Mouse (Mus musculus) MEL (cell line): ENCODE data around the gene Serpina3j. TPM values are rescaled to one million over a fixed set of nuclear protein-coding genes. Genes with fewer than 3 reads are reported as not detected.

ENCODE experiments used
- DNase-seq: peaks from one replicate; pipeline ENCODE4 v3.0.0; 2011; ENCODE audit warnings: low read depth, low spot score
- H3K27ac ChIP-seq: 2 replicates; pipeline ENCODE4 v1.5.1; 2012; ENCODE audit warnings: low read depth, mild to moderate bottlenecking, control low read depth, low read length, moderate library complexity; ENCODE audit not compliant: control insufficient read depth
- H3K27me3 ChIP-seq, 2 experiments: fragments of 150-350 bp in 1 of 2; sonication (generic) in 1 of 2; 2 replicates each; pipeline ENCODE4 v1.6.1; 2012; ENCODE audit warnings: low read length in 2 of 2, mild to moderate bottlenecking in 2 of 2, improper control_type of control experiment in 1 of 2, moderate library complexity in 1 of 2; ENCODE audit not compliant: insufficient read depth in 2 of 2, control insufficient read depth in 1 of 2
- H3K36me3 ChIP-seq, 2 experiments: 2 replicates each; pipeline ENCODE4 v1.6.1; 2012 to 2014; ENCODE audit warnings: low read length in 2 of 2, improper control_type of control experiment in 1 of 2, inconsistent platforms in 1 of 2, mild to moderate bottlenecking in 1 of 2; ENCODE audit not compliant: insufficient read depth in 2 of 2, control insufficient read depth in 1 of 2
- H3K4me1 ChIP-seq, 2 experiments: fragments of 150-350 bp in 1 of 2; sonication (generic) in 1 of 2; 2 replicates each; pipeline ENCODE4 v1.6.1; 2012; ENCODE audit warnings: low read length in 2 of 2, improper control_type of control experiment in 1 of 2, mild to moderate bottlenecking in 1 of 2; ENCODE audit not compliant: insufficient read depth in 2 of 2, control insufficient read depth in 1 of 2
- H3K4me3 ChIP-seq, 2 experiments: fragments of 150-350 bp in 1 of 2; sonication (generic) in 1 of 2; 2 replicates each; pipeline ENCODE4 v1.5.1; 2012; ENCODE audit warnings: low read depth in 2 of 2, low read length in 2 of 2, mild to moderate bottlenecking in 2 of 2, moderate library complexity in 2 of 2, control low read depth in 1 of 2, improper control_type of control experiment in 1 of 2; ENCODE audit not compliant: control insufficient read depth in 1 of 2, insufficient read depth in 1 of 2
- H3K79me2 ChIP-seq: 2 replicates; pipeline ENCODE4 v1.6.1; 2012; ENCODE audit warnings: mild to moderate bottlenecking, low read length, moderate library complexity; ENCODE audit not compliant: control insufficient read depth, poor library complexity, insufficient read depth
- H3K9ac ChIP-seq: 2 replicates; pipeline ENCODE4 v1.6.1; 2012; ENCODE audit warnings: low read depth, mild to moderate bottlenecking, control low read depth, low read length, moderate library complexity; ENCODE audit not compliant: control insufficient read depth, poor library complexity, severe bottlenecking
- H3K9me3 ChIP-seq: fragments of 150-350 bp; sonication (generic); replicated peaks from 2 replicates; pipeline ENCODE4 v1.6.1; 2012; ENCODE audit warnings: mild to moderate bottlenecking, low read length, improper control_type of control experiment, moderate library complexity; ENCODE audit not compliant: insufficient read depth
- CHD2 ChIP-seq: IDR thresholded peaks from 2 replicates; pipeline ENCODE4 v1.6.1; 2011; ENCODE audit warnings: low read length, improper control_type of control experiment
- EP300 ChIP-seq, 2 experiments: IDR thresholded peaks; 2 replicates each; pipeline ENCODE4 v1.6.1; 2011; ENCODE audit warnings: improper control_type of control experiment in 2 of 2, low read length in 2 of 2, low read depth in 1 of 2, mild to moderate bottlenecking in 1 of 2
- ETS1 ChIP-seq: IDR thresholded peaks from 2 replicates; pipeline ENCODE4 v1.6.1; 2012; ENCODE audit warnings: low read depth, mild to moderate bottlenecking, inconsistent platforms, low read length, improper control_type of control experiment, moderate library complexity
- GABPA ChIP-seq: IDR thresholded peaks from 2 replicates; pipeline ENCODE4 v1.6.1; 2012; ENCODE audit warnings: low read depth, mild to moderate bottlenecking, inconsistent platforms, low read length, improper control_type of control experiment, moderate library complexity
- GATA1 ChIP-seq: IDR thresholded peaks from 2 replicates; pipeline ENCODE4 v1.6.1; 2011; ENCODE audit warnings: low read depth, low read length, improper control_type of control experiment
- MAFK ChIP-seq: IDR thresholded peaks from 2 replicates; pipeline ENCODE4 v1.6.1; 2011; ENCODE audit warnings: low read depth, mild to moderate bottlenecking, low read length, improper control_type of control experiment, borderline replicate concordance
- MAX ChIP-seq: IDR thresholded peaks from 2 replicates; pipeline ENCODE4 v1.6.1; 2011; ENCODE audit warnings: low read length, improper control_type of control experiment
- MAZ ChIP-seq: IDR thresholded peaks from 2 replicates; pipeline ENCODE4 v1.6.1; 2012; ENCODE audit warnings: low read depth, mild to moderate bottlenecking, inconsistent platforms, low read length, improper control_type of control experiment
- MEF2A ChIP-seq: IDR thresholded peaks from 2 replicates; pipeline ENCODE4 v1.6.1; 2014; ENCODE audit warnings: low read depth, mild to moderate bottlenecking, inconsistent platforms, low read length, improper control_type of control experiment; ENCODE audit not compliant: poor library complexity, insufficient replicate concordance, severe bottlenecking; ENCODE audit errors: extremely low read depth
- MYC ChIP-seq: IDR thresholded peaks from 2 replicates; pipeline ENCODE4 v1.6.1; 2011; ENCODE audit warnings: low read depth, mild to moderate bottlenecking, low read length, improper control_type of control experiment, moderate library complexity
- NELFE ChIP-seq: IDR thresholded peaks from 2 replicates; pipeline ENCODE4 v1.6.1; 2011; ENCODE audit warnings: low read depth, low read length, improper control_type of control experiment
- NRF1 ChIP-seq: IDR thresholded peaks from 2 replicates; pipeline ENCODE4 v1.6.1; 2014; ENCODE audit warnings: low read depth, mild to moderate bottlenecking, inconsistent platforms, low read length, improper control_type of control experiment, moderate library complexity; ENCODE audit not compliant: poor library complexity, insufficient read depth, severe bottlenecking
- POLR2AphosphoS2 ChIP-seq: IDR thresholded peaks from 2 replicates; pipeline ENCODE4 v1.6.1; 2011; ENCODE audit warnings: low read length, improper control_type of control experiment
- POLR2AphosphoS5 ChIP-seq: IDR thresholded peaks from 2 replicates; pipeline ENCODE4 v1.6.1; 2012; ENCODE audit warnings: low read depth, borderline replicate concordance, mild to moderate bottlenecking, inconsistent platforms, low read length, moderate library complexity, mixed read lengths
- SMC3 ChIP-seq: IDR thresholded peaks from 2 replicates; pipeline ENCODE4 v1.6.1; 2011; ENCODE audit warnings: low read depth, low read length, improper control_type of control experiment
- TAL1 ChIP-seq: IDR thresholded peaks from 2 replicates; pipeline ENCODE4 v1.6.1; 2012; ENCODE audit warnings: mild to moderate bottlenecking, inconsistent platforms, low read length, moderate library complexity, mixed read lengths
- TBP ChIP-seq: IDR thresholded peaks from 2 replicates; pipeline ENCODE4 v1.8.0; 2011; ENCODE audit warnings: low read depth, low read length, improper control_type of control experiment
- TCF12 ChIP-seq: IDR thresholded peaks from 2 replicates; pipeline ENCODE4 v1.6.1; 2014; ENCODE audit warnings: low read depth, mild to moderate bottlenecking, inconsistent platforms, low read length, improper control_type of control experiment, moderate library complexity
- ZC3H11A ChIP-seq: IDR thresholded peaks from 2 replicates; pipeline ENCODE4 v1.6.1; 2012; ENCODE audit warnings: low read depth, mild to moderate bottlenecking, inconsistent platforms, low read length, improper control_type of control experiment
- ZNF384 ChIP-seq: IDR thresholded peaks from 2 replicates; pipeline ENCODE4 v1.6.1; 2012; ENCODE audit warnings: low read depth, mild to moderate bottlenecking, inconsistent platforms, low read length, improper control_type of control experiment
- polyA plus RNA-seq, 2 experiments: library from polyadenylated mRNA; stranded (reverse) in 1 of 2; unstranded in 1 of 2; fragments of >175 nt in 1 of 2; fragments of >200 nt in 1 of 2; gene quantifications; 2 replicates each; pipeline versions ENCODE4 v1.2.1 to v1.2.4; 2012; ENCODE audit warnings: low replicate concordance in 2 of 2, low read depth in 1 of 2; ENCODE audit not compliant: insufficient read length in 2 of 2, insufficient read depth in 1 of 2, missing spikeins in 1 of 2
- total RNA-seq: library from RNA; depleted of rRNA; stranded (reverse); fragments of 300-350 nt; gene quantifications from 2 replicates; pipeline ENCODE4 v1.2.3, GENCODE M21; 2012; rRNA removed

The Serpina3j gene
- total and polyA plus RNA-seq, 3 experiments: not detected

- Histone ChIP-seq H3K4me3 (no peak overlapping the region), H3K27ac (no peak overlapping the region), H3K9ac (no peak overlapping the region), H3K27me3 (no peaks in the 10 kb centered on the region), H3K36me3 (no peaks in the 10 kb centered on the region), H3K79me2 (no peaks in the 10 kb centered on the region), H3K4me1 (no peaks in the 10 kb centered on the region), H3K9me3 (no peaks in the 10 kb centered on the region)
- DNase-seq: no peak
- TF ChIP-seq SMC3 (no peak), EP300 (IDR thresholded peaks at IDR 0.05; ENCODE audit: low read depth in 1 of 2, low read length in 2 of 2) (no peak), MEF2A (no peak)
Observed at GRCm38 (mm10) chr12:104356006-104356405, 41.7 kb downstream of the Serpina3j start.

GRCm38 (mm10) chr12:104369986-104370385, 55.6 kb downstream of the Serpina3j start:
- Histone ChIP-seq H3K4me1 (no peaks in the 10 kb centered on the region), H3K36me3 (no peaks in the 10 kb centered on the region), H3K9me3 (no peaks in the 10 kb centered on the region), H3K79me2 (no peaks in the 10 kb centered on the region), H3K27me3 (no peaks in the 10 kb centered on the region), H3K9ac (no peak overlapping the region), H3K4me3 (no peak overlapping the region), H3K27ac (no peak overlapping the region)
- no peak for DNase-seq
- TF ChIP-seq NRF1: no peak
- TF ChIP-seq NELFE: no peak
- no peak for TF ChIP-seq POLR2AphosphoS2
- no peak for TF ChIP-seq MAZ
- TF ChIP-seq ETS1: no peak
- no peak for TF ChIP-seq EP300 (IDR thresholded peaks at IDR 0.05; ENCODE audit: low read depth in 1 of 2, low read length in 2 of 2)
- TF ChIP-seq MYC: no peak
- no peak for TF ChIP-seq TCF12
- TF ChIP-seq MAX: no peak
- no peak for TF ChIP-seq ZC3H11A
- no peak for TF ChIP-seq POLR2AphosphoS5
- no peak for TF ChIP-seq GABPA
- TF ChIP-seq SMC3: no peak
- TF ChIP-seq MAFK: no peak
- TF ChIP-seq TAL1: no peak
- no peak for TF ChIP-seq MEF2A
- TF ChIP-seq ZNF384: no peak
- no peak for TF ChIP-seq GATA1
- no peak for TF ChIP-seq TBP
- no peak for TF ChIP-seq CHD2

Other genes starting within 250 kb of the Serpina3j start
- gene Serpina5, start 213.4 kb upstream of the Serpina3j start, total RNA-seq: not detected in 2 replicates
- gene Serpina5, start 213.4 kb upstream of the Serpina3j start, polyA plus RNA-seq: not detected
- gene Serpina3a, start 201.8 kb upstream of the Serpina3j start, total RNA-seq: not detected in 2 replicates
- gene Serpina3a, start 201.8 kb upstream of the Serpina3j start, polyA plus RNA-seq: not detected
- not detected in 2 replicates for gene Serpina3b, start 186.6 kb upstream of the Serpina3j start, total RNA-seq
- not detected for gene Serpina3b, start 186.6 kb upstream of the Serpina3j start, polyA plus RNA-seq
- not detected in 2 replicates for gene Serpina3c, start 160.7 kb upstream of the Serpina3j start, total RNA-seq
- gene Serpina3c, start 160.7 kb upstream of the Serpina3j start, polyA plus RNA-seq: not detected
- gene Serpina3f, start 100.0 kb upstream of the Serpina3j start, total RNA-seq: not detected in 2 replicates
- not detected for gene Serpina3f, start 100.0 kb upstream of the Serpina3j start, polyA plus RNA-seq
- 0.19 and 0.33 TPM in 2 replicates for gene Serpina3g, start 78.3 kb upstream of the Serpina3j start, total RNA-seq
- under 1 TPM in 1 of 2 experiments, not detected in 1; 0.24 TPM for gene Serpina3g, start 78.3 kb upstream of the Serpina3j start, polyA plus RNA-seq
- not detected in 2 replicates for gene Serpina3i, start 51.4 kb upstream of the Serpina3j start, total RNA-seq
- gene Serpina3i, start 51.4 kb upstream of the Serpina3j start, polyA plus RNA-seq: not detected
- gene Serpina3k, start 23.9 kb downstream of the Serpina3j start, total RNA-seq: not detected in 2 replicates
- not detected for gene Serpina3k, start 23.9 kb downstream of the Serpina3j start, polyA plus RNA-seq
- gene Serpina3m, start 23.9 kb downstream of the Serpina3j start, total RNA-seq: not detected in 2 replicates
- not detected for gene Serpina3m, start 23.9 kb downstream of the Serpina3j start, polyA plus RNA-seq
- not detected in 2 replicates for gene Serpina3n, start 92.2 kb downstream of the Serpina3j start, total RNA-seq
- gene Serpina3n, start 92.2 kb downstream of the Serpina3j start, polyA plus RNA-seq: not detected
- not detected in 2 replicates for gene Gsc, start 158.8 kb downstream of the Serpina3j start, total RNA-seq
- gene Gsc, start 158.8 kb downstream of the Serpina3j start, polyA plus RNA-seq: not detected